Mouse (Mus musculus): ENCODE data around the gene Ccdc180. TPM values are rescaled to one million over a fixed set of nuclear protein-coding genes. Genes with fewer than 3 reads are reported as not detected.

Ccdc180 gene
- polyA plus RNA-seq, 1 experiment from 2014 or later, result 1.4 TPM

GRCm38 (mm10) chr4:45951830-45952229 is 61.7 kb downstream of the Ccdc180 start:
- 95% methylated on average over 16 of the region's 18 CpGs for WGBS
- Histone ChIP-seq H3K4me2 (replicated peaks; ENCODE audit: low read depth, low read length) (no peak overlapping the region), H3K27me3 (replicated peaks; ENCODE audit: insufficient read depth, low read length) (no peaks in the 10 kb centered on the region), H3K4me3 (ENCODE audit: low read depth, low read length) (no peak overlapping the region), H3K27ac (ENCODE audit: low read length) (no peak overlapping the region), H3K36me3 (ENCODE audit: insufficient read depth, low read length) (no peaks in the 10 kb centered on the region), H3K4me1 (ENCODE audit: insufficient read depth, low read depth, low read length) (0 out of 2 replicates have a peak, but pooled peaks cover 4% of the 10 kb centered on the region), H3K9me3 (ENCODE audit: low read length) (no peaks in the 10 kb centered on the region), H3K9ac (replicated peaks; ENCODE audit: low read depth) (no peak overlapping the region)
- DNase-seq (ENCODE audit: low spot score) (no peak), ATAC-seq (no peak)
- TF ChIP-seq CTCF (IDR thresholded peaks at IDR 0.05) (no peak), EP300 (IDR thresholded peaks at IDR 0.05) (no peak)

- no peak overlapping the region for H3K9ac ChIP-seq (replicated peaks; ENCODE audit: low read depth)
These were observed 63.2 kb downstream of the Ccdc180 start for GRCm38 (mm10) chr4:45953025-45953919.

GRCm38 (mm10) chr4:45955235-45955634 is 65.1 kb downstream of the Ccdc180 start:
- no peak for DNase-seq (ENCODE audit: low spot score)
- Histone ChIP-seq H3K9me3 (ENCODE audit: low read length) (no peaks in the 10 kb centered on the region), H3K4me2 (replicated peaks; ENCODE audit: low read depth, low read length) (no peak overlapping the region), H3K27ac (ENCODE audit: low read length) (no peak overlapping the region), H3K4me1 (ENCODE audit: insufficient read depth, low read depth, low read length) (0 out of 2 replicates have a peak, but pooled peaks cover under 1% of the 10 kb centered on the region), H3K9ac (replicated peaks; ENCODE audit: low read depth) (no peak overlapping the region), H3K27me3 (replicated peaks; ENCODE audit: insufficient read depth, low read length) (no peaks in the 10 kb centered on the region), H3K36me3 (ENCODE audit: insufficient read depth, low read length) (no peaks in the 10 kb centered on the region), H3K4me3 (ENCODE audit: low read depth, low read length) (no peak overlapping the region)
- no peak for TF ChIP-seq EP300 (IDR thresholded peaks at IDR 0.05)
- no peak for ATAC-seq
- WGBS, result 85% methylated on average over 4 of the region's 4 CpGs

More at GRCm38 (mm10) chr4:45953025-45953919, 63.2 kb downstream of the Ccdc180 start:
- TF ChIP-seq EP300 (IDR thresholded peaks at IDR 0.05), result no peak
- TF ChIP-seq CTCF (IDR thresholded peaks at IDR 0.05), result no peak
- Histone ChIP-seq H3K36me3 (ENCODE audit: insufficient read depth, low read length) (no peaks in the 10 kb centered on the region), H3K4me2 (replicated peaks; ENCODE audit: low read depth, low read length) (no peak overlapping the region), H3K4me1 (ENCODE audit: insufficient read depth, low read depth, low read length) (0 out of 2 replicates have a peak, but pooled peaks cover 4% of the 10 kb centered on the region), H3K9me3 (ENCODE audit: low read length) (no peaks in the 10 kb centered on the region), H3K4me3 (ENCODE audit: low read depth, low read length) (no peak overlapping the region), H3K27ac (ENCODE audit: low read length) (no peak overlapping the region), H3K27me3 (replicated peaks; ENCODE audit: insufficient read depth, low read length) (no peaks in the 10 kb centered on the region)
- WGBS, result 85% methylated on average over 23 of the region's 23 CpGs
- DNase-seq (ENCODE audit: low spot score) (no peak), ATAC-seq (no peak)

- no peak overlapping the region for H3K4me3 ChIP-seq (ENCODE audit: low read depth, low read length)
- DNase-seq (ENCODE audit: low spot score), result no peak
- no peaks in the 10 kb centered on the region for H3K36me3 ChIP-seq (ENCODE audit: insufficient read depth, low read length)
- no peak overlapping the region for H3K9ac ChIP-seq (replicated peaks; ENCODE audit: low read depth)
- no peaks in the 10 kb centered on the region for H3K9me3 ChIP-seq (ENCODE audit: low read length)
- no peak overlapping the region for H3K27ac ChIP-seq (ENCODE audit: low read length)
- H3K4me2 ChIP-seq (replicated peaks; ENCODE audit: low read depth, low read length), result no peak overlapping the region
- TF ChIP-seq CTCF (IDR thresholded peaks at IDR 0.05), result no peak
- no peak for TF ChIP-seq EP300 (IDR thresholded peaks at IDR 0.05)
- WGBS, result 92% methylated on average over 8 of the region's 8 CpGs
- H3K27me3 ChIP-seq (replicated peaks; ENCODE audit: insufficient read depth, low read length), result no peaks in the 10 kb centered on the region
- ATAC-seq, result no peak
- no peaks in the 10 kb centered on the region for H3K4me1 ChIP-seq (ENCODE audit: insufficient read depth, low read depth, low read length)
These were observed 66.0 kb downstream of the Ccdc180 start for GRCm38 (mm10) chr4:45956131-45956530.

GRCm38 (mm10) chr4:45956706-45957105 is 66.6 kb downstream of the Ccdc180 start:
- TF ChIP-seq EP300 (IDR thresholded peaks at IDR 0.05) (no peak), CTCF (IDR thresholded peaks at IDR 0.05) (no peak)
- H3K4me1 ChIP-seq (ENCODE audit: insufficient read depth, low read depth, low read length), result no peaks in the 10 kb centered on the region
- no peak overlapping the region for H3K27ac ChIP-seq (ENCODE audit: low read length)
- no peaks in the 10 kb centered on the region for H3K36me3 ChIP-seq (ENCODE audit: insufficient read depth, low read length)
- ATAC-seq, result no peak
- no peak overlapping the region for H3K4me2 ChIP-seq (replicated peaks; ENCODE audit: low read depth, low read length)
- H3K9me3 ChIP-seq (ENCODE audit: low read length), result no peaks in the 10 kb centered on the region
- H3K9ac ChIP-seq (replicated peaks; ENCODE audit: low read depth), result no peak overlapping the region
- no peak for DNase-seq (ENCODE audit: low spot score)
- no peak overlapping the region for H3K4me3 ChIP-seq (ENCODE audit: low read depth, low read length)
- no peaks in the 10 kb centered on the region for H3K27me3 ChIP-seq (replicated peaks; ENCODE audit: insufficient read depth, low read length)
- 93% methylated on average over 4 of the region's 4 CpGs for WGBS

- no peak within 1 kb of the TSS for H3K4me3 ChIP-seq (ENCODE audit: low read depth, low read length)
- 28% methylated on average over 10 of the region's 10 CpGs for WGBS
- H3K4me1 ChIP-seq (ENCODE audit: insufficient read depth, low read depth, low read length), result no peaks in the 10 kb centered on the region; the same call in 1 of the 2 replicates
- no peaks in the 10 kb centered on the region for H3K27me3 ChIP-seq (replicated peaks; ENCODE audit: insufficient read depth, low read length)
- peak; percentile 75 for DNase-seq (ENCODE audit: low spot score)
- H3K9ac ChIP-seq (replicated peaks; ENCODE audit: low read depth), result no peak within 1 kb of the TSS
- peak within 1 kb of the TSS; percentile 76 for H3K27ac ChIP-seq (ENCODE audit: low read length)
- ATAC-seq, result peak; percentile 78
- H3K9me3 ChIP-seq (ENCODE audit: low read length), result no peaks in the 10 kb centered on the region
- TF ChIP-seq EP300 (IDR thresholded peaks at IDR 0.05), result peak; percentile 67
- no peak for TF ChIP-seq CTCF (IDR thresholded peaks at IDR 0.05)
- H3K4me2 ChIP-seq (replicated peaks; ENCODE audit: low read depth, low read length), result peak within 1 kb of the TSS; percentile 33
- no peaks in the 10 kb centered on the region for H3K36me3 ChIP-seq (ENCODE audit: insufficient read depth, low read length)
These were observed 74.8 kb downstream of the Ccdc180 start, which contains the start of gene Tdrd7 for GRCm38 (mm10) chr4:45964771-45965439. Tdrd7 (plus strand) TSS chr4:45965334.

Data from lung, postnatal 0 days (tissue).